Mouse (Mus musculus) kidney, adult 2 months (tissue): ENCODE results near the gene Tapbpl.

Experiments used
- CTCF ChIP-seq: fragments of 200-500 bp; conservative IDR thresholded peaks from 2 replicates; pipeline ENCODE4 v1.5.1; 2011; ENCODE audit warnings: low read depth, mild to moderate bottlenecking, control low read depth, low read length, moderate library complexity, mixed read lengths; ENCODE audit not compliant: insufficient read depth, insufficient read length
- POLR2A ChIP-seq: fragments of 200-500 bp; IDR thresholded peaks from one replicate; pipeline ENCODE4 v1.6.1; 2011; ENCODE audit warnings: low read depth, low read length, control low read depth

DNA sequence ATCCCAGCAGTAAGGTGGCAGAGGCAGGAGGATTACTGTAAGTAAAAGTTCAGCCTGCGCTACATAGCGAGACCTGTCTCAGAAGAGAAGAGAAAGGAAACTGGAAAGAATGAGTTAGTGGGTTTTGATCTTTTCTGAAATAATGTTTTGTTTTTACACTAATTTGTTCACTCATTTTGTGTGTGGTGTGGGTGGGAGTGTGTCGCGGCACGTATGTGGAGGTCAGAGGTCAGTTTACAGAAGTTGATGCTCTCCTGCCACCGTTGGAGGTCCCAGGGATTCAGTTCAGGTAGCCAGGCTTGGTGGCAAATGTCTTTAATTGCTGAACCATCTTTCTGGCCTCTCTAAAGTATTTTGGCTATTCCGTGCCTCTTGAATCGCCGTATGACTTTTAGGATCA, 32.6 kb upstream of the Tapbpl start:
- TF ChIP-seq CTCF (no peak), POLR2A (no peak)
